Mouse (Mus musculus) urinary bladder, postnatal 25 days (tissue): ENCODE data around the gene Gga2.

Experiments used
- DNase-seq: peaks from one replicate; pipeline ENCODE4 v3.0.0; 2022; ENCODE audit warnings: low spot score

Gga2 gene

GRCm38 (mm10) chr7:121936861-121937630, 84.0 kb downstream of the Gga2 start:
- DNase-seq = no peak
